Mouse (Mus musculus) cerebellum, adult 2 months (tissue): Measurements from ENCODE around the gene Fmod.

ENCODE experiments used
- CTCF ChIP-seq: fragments of 200-500 bp; IDR thresholded peaks from 2 replicates; pipeline ENCODE4 v1.5.1; 2011; ENCODE audit warnings: low read depth, mild to moderate bottlenecking, control low read depth, low read length, moderate library complexity, borderline replicate concordance; ENCODE audit not compliant: insufficient read depth
- POLR2A ChIP-seq: fragments of 200-500 bp; IDR thresholded peaks from 2 replicates; pipeline ENCODE4 v1.6.1; 2011; ENCODE audit warnings: low read length, control low read depth, borderline replicate concordance; ENCODE audit not compliant: insufficient read depth

DNA sequence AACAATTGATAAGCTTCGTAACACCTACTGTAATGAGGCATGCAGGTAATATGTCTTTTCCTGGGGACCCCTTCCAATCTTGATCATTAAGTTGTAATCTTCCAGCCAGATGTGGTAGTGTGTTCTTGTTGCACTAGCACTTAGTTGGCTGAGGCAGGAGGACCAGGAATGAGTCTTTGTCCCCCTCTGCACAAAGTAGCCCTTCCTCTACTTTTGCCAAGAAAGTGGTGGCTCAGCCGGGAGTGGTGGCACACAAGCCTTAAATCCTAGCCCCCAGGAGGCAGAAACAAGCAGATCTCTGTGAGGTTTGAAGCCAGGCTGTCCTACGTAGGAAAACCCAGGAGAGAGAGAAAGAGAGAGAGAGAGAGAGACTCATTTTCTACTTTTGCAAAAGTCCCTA, 24.9 kb downstream of the Fmod start:
- TF ChIP-seq CTCF (no peak), POLR2A (no peak)
